Mouse (Mus musculus) ovary, postnatal 36 days (tissue): ENCODE data around the gene Ocln.

Experiments used
- DNase-seq: peaks from one replicate; pipeline ENCODE4 v3.0.0; 2022; ENCODE audit warnings: low spot score, mixed read lengths

Ocln gene

GRCm38 (mm10) chr13:100552369-100553041, at the start of gene Ocln:
Gene Ocln, minus strand, starts transcription at chr13:100552718.
- DNase-seq: peak; percentile 55

GRCm38 (mm10) chr13:100601034-100601433, 48.5 kb upstream of the Ocln start:
- DNase-seq: no peak

- DNase-seq: no peak
Measured at GRCm38 (mm10) chr13:100600317-100600716, 47.8 kb upstream of the Ocln start.

- DNase-seq: no peak
Measured at GRCm38 (mm10) chr13:100597284-100597683, 44.8 kb upstream of the Ocln start.

GRCm38 (mm10) chr13:100595552-100595885, 43.0 kb upstream of the Ocln start:
- DNase-seq: no peak

GRCm38 (mm10) chr13:100594838-100595551, 42.5 kb upstream of the Ocln start:
- DNase-seq: no peak

- DNase-seq: peak; percentile 16
Measured at GRCm38 (mm10) chr13:100594041-100594792, 41.7 kb upstream of the Ocln start.

- no peak for DNase-seq
Measured at GRCm38 (mm10) chr13:100588646-100589045, 36.1 kb upstream of the Ocln start.

- DNase-seq: no peak
Measured at GRCm38 (mm10) chr13:100582144-100582543, 29.6 kb upstream of the Ocln start.

- DNase-seq: no peak
Measured at GRCm38 (mm10) chr13:100581701-100582100, 29.2 kb upstream of the Ocln start.

- DNase-seq: no peak
Measured at GRCm38 (mm10) chr13:100579951-100580350, 27.4 kb upstream of the Ocln start.

GRCm38 (mm10) chr13:100579220-100579619, 26.7 kb upstream of the Ocln start:
- DNase-seq: no peak

GRCm38 (mm10) chr13:100575950-100576349, 23.4 kb upstream of the Ocln start:
- no peak for DNase-seq

- no peak for DNase-seq
Measured at GRCm38 (mm10) chr13:100570713-100571112, 18.2 kb upstream of the Ocln start.

GRCm38 (mm10) chr13:100568359-100568758, 15.8 kb upstream of the Ocln start:
- no peak for DNase-seq

- no peak for DNase-seq
Measured at GRCm38 (mm10) chr13:100559449-100559848, 6.9 kb upstream of the Ocln start.

GRCm38 (mm10) chr13:100557011-100557410, 4.5 kb upstream of the Ocln start:
- DNase-seq: no peak

GRCm38 (mm10) chr13:100553042-100553437, 522 bp upstream of the Ocln start:
- no peak for DNase-seq

- DNase-seq: no peak
Measured at GRCm38 (mm10) chr13:100552009-100552368, 529 bp downstream of the Ocln start.

GRCm38 (mm10) chr13:100551371-100552008, 1.0 kb downstream of the Ocln start:
- peak; percentile 14 for DNase-seq

- DNase-seq: no peak
Measured at GRCm38 (mm10) chr13:100547269-100547668, 5.2 kb downstream of the Ocln start.

- DNase-seq: no peak
Measured at GRCm38 (mm10) chr13:100545510-100545909, 7.0 kb downstream of the Ocln start.
